Mouse (Mus musculus) T-helper 1 cell (primary cell): ENCODE measurements at regions not wholly inside any gene's neighbourhood (a gene's known extent, or its start where the extent isn't known, plus 50 kb on each side); places are given as distances from the start of the nearest gene placed in this dataset.
"Not testable (repeated sequence)": the region's sequence is repeated elsewhere in the genome, so short reads cannot be mapped to it uniquely, and the experiment has no call there.

Experiments used
- in situ Hi-C: fragments of 300-600 bp; cut with MboI, MseI; formaldehyde crosslinking; loops from one replicate; pipeline ENCODE4 v1.15.1; 2025; ENCODE audit warnings: high pct_unique_total_duplicates

DNA sequence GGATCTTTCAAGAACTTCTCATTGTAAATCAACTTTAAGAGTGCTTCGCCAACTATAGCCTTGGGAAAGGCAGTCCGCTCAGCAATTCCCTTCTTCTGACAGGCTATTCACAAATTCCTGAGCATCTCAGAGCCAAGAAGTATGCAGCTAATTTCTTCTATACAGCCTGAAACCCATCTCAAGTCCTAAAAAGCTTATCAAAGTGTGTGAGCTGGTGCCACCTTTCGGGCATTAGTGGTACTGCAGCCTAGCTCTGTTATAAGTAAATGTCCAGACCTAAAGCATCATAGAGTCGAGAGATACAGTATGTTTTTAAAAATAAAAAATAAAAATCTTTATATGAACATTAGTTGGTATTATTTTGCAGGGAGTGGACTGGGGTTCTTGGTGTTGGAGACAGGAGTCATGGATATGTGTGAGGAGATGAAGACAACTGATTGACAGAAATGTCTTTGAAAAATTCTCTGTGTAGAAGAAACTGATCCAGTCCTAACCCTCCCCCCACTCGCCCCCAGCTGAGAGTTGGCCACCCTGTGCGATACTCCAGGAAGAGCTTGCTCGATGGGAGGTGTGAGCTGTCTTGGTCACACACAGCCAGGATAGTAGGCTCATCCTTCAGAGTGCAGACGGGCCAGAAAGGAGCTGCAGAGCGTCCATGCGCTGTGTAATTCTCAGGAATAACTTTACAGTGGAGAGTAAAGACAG is 56.4 kb downstream of the Bod1 start:
- in situ Hi-C loops: no loop called here

DNA sequence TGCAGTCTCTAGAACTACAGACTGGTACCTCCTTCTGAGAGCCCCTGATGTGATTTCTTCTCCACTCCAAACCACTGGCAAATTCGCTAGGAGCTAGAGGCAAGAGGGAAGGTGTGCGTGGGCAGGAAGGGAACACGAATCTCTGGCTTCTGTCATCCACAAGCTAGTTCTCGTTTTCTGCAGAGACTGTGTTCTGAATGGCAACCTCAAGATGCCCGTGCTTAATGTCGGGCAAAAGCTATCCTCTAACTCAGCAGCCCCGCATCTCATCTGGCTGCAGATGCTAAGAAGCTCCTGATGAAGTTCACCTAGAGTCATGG is 57.3 kb downstream of the Bod1 start:
- in situ Hi-C loops: no loop called here

- in situ Hi-C loops: no loop called here
Measured at GRCm38 (mm10) chr11:31613688-31614393, 57.8 kb downstream of the Bod1 start.

- in situ Hi-C loops: no loop called here
Measured at GRCm38 (mm10) chr11:31608458-31608857, 63.2 kb downstream of the Bod1 start.

DNA sequence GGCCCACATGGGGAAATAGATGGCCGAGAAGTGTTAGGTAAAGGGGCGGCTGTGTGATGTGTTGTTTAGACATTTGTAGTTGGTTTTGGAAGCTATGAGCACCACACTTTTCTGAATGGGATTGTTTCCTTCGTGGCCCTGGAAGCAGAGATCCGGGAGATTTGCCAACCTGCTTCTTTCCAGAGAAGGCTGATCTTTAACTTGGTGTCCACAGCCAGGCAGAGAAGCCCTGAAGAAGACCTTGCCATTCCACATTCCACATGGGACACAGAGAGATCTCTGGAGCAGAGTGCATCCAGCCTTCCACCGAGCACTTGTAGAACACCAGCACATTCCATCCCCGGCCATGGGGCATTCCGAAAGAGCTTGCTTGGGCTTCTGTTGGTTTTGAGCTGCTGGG is 70.2 kb downstream of the Bod1 start:
- in situ Hi-C loops: no loop called here

DNA sequence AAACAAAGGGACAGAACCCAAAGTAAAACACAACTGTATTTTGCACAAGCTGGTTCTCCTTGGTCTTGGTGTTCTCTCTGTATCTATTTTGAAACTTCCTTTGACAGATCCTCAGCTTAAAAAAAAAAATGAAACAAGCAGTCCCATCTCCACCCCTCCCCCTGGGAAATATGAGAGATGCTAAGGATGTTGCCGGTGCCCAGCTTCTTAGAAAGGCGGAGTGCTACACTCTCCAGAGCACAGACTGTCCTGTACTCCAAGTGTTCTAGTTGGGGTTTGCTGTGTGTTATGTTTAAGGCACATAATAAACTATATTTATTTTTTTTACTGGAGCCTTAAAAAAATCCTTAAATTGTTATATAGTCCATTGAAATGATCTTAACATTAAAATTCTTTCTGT is 78.1 kb downstream of the Bod1 start:
- in situ Hi-C loops: loop anchor here (5.0 kb wide), 1 partner anchor 49 kb away; no protein-coding TSS in a partner anchor

GRCm38 (mm10) chr11:31592061-31592460 is 79.6 kb downstream of the Bod1 start:
- in situ Hi-C loops: loop anchor here (5.0 kb wide), 1 partner anchor 50 kb away; no protein-coding TSS in a partner anchor

DNA sequence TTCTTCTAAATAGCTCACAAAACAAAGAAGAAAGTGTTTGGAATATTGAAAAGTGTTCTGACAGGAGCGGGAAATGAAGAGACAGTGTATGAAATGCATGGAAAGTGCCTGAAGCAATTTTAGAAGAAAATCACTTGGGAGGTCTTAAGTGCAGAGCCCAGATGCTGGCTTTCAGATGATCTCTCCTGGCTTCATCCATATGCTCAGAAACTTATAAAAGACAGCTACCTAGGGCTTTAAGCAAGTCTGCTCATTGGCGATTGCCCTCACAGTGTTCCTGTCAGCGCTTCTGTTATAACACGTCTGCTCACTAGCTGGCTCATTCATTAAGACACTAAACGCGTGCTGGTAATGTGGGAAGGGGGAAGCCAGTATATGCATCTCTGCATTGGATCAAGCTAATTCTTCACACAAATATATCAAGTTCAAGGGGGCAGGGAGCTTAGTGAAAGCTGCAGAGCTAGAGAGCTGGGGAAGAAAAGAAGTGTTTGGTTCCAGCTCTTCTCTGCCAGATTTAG is 80.6 kb downstream of the Bod1 start:
- in situ Hi-C loops: loop anchor here (5.0 kb wide), 1 partner anchor 51 kb away; no protein-coding TSS in a partner anchor

DNA sequence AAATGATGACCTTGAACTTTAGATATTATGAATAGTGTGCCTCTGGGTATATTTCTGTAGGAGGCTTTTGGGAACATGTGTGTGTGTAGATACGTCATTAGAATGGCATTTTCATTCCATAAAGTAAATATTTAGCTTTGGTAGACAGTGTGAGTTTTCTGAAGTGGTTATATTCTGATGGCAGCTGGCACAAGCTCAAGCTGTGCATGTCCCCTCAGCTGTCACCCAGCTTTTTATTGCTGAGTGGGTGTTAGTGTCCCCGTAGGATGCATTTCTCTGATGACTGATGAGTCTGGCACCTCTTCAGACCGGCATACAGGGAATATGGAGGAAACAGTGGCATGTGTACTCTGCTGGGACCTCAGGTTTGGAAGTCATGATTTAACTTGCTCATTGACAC is 96.7 kb downstream of the Bod1 start:
- in situ Hi-C loops: no loop called here

- in situ Hi-C loops: loop anchor here (5.0 kb wide), 1 partner anchor 53 kb away; no protein-coding TSS in a partner anchor
Measured at GRCm38 (mm10) chr11:31564742-31565510, 106.8 kb downstream of the Bod1 start.

- in situ Hi-C loops: no loop called here
Measured at GRCm38 (mm10) chr11:31563826-31564741, 107.6 kb downstream of the Bod1 start.

- in situ Hi-C loops: no loop called here
Measured at GRCm38 (mm10) chr11:31562954-31563353, 108.7 kb downstream of the Bod1 start.

GRCm38 (mm10) chr11:31560775-31561174 is 110.9 kb downstream of the Bod1 start:
- in situ Hi-C loops: no loop called here

GRCm38 (mm10) chr11:31555042-31555441 is 116.6 kb downstream of the Bod1 start:
- in situ Hi-C loops: loop anchor here (5.0 kb wide), 1 partner anchor 78 kb away; no protein-coding TSS in a partner anchor

GRCm38 (mm10) chr11:31551614-31552271 is 119.9 kb downstream of the Bod1 start:
- in situ Hi-C loops: no loop called here

DNA sequence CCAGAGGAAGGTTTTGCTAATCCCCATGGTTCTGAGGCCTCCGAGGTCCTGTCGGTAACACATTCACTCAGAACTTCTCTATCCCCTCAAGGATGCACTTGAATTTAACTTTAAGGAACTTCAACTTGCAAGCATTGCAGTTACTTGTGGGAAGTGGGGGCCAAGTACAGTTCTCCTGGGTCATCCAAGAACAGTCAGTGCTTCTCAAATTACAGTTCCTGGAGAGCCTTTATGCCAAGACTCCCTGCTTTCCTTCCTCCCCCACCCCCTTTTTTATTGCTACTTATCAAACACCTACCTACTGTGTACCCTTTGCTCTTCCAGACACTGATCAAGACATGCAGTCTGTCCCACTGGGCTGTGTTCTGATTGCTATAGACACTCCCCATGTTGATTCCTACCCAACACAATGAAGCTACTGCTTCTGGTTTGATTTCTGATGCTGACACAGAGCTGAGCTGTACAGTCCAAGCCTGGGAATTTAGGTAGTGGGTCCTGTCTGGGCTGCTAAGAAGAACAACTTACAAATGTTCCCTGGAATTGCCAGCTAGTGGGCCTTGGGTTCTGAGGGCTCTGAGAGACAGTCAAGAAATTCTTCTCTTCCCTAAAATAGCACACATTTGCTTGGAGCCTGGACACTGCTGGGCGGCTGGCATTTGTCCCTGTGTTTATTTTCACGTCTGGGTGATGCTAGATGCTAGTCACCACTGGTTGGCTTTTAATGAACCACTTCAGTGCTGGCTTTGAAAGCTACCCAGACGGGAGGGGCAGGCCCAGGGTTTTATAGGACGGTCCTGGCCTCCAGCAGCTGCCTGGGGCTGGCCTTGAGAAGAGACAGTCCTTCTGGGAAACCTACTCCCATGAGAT is 120.7 kb downstream of the Bod1 start:
- in situ Hi-C loops: no loop called here

GRCm38 (mm10) chr11:31545514-31545913 is 126.2 kb downstream of the Bod1 start:
- in situ Hi-C loops: not testable (repeated sequence)

DNA sequence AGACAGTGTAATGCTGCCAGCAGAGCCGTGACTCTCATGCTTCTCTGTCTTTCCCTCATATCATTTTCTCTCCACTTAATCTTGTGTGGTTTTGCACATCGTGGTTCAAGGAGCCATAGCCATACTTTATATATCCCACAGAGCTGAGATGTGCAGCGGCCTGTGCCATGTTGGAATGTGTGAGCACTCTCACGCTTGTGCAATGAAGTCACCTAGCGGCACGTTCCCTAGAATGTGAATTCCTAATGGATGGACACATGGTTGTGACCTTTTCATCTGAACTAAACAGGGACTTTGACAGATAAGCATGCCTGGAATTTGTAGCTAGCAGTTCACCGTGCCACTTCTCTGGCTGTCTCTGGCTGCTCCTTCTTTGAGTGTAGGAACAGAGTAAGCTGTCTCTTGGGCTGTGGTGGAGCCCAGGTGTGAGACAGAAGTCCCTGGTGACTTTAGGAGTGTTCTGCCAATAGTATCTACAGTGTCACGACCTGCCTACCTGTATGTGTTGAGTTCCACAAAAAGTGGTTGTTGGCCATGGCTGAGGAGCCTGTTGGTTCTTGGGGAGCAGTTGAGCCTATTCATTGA is 129.0 kb downstream of the Bod1 start:
- in situ Hi-C loops: no loop called here

- in situ Hi-C loops: no loop called here
Measured at GRCm38 (mm10) chr11:31541425-31541824, 130.3 kb downstream of the Bod1 start.
